Mouse (Mus musculus): ENCODE results near the gene Scn11a. TPM values are rescaled to one million over a fixed set of nuclear protein-coding genes. Genes with fewer than 3 reads are reported as not detected.

Gene Scn11a
- polyA plus RNA-seq, 1 experiment from 2014 or later: 0.30 TPM

DNA sequence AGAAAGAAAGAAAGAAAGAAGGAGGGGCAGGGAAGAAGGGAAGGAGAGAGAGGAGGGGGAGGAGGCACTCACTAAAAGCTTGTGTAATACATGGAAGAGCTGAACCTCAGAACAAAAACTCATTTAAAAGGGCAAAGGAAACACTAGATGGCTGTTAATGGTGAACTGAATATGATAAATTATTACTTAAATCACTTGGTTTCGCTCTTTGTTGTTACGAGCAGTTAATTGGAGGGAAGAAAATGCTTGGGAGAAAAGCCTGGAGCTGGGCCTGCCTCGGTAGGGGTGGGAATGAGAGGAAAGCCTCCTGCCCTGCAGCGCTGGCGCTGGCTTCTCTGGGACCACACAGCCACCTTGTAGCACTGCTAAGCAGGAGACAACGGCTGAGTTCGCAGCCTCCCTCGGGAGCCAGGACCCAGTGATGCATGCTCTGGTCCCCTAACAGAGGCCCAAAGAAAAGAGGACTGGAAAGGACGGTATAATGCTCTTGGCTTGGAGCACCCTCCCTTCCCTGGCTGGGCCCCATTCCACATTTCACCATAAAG, 10.4 kb upstream of the Scn11a start:
- 22% methylated on average over 9 of the region's 9 CpGs for WGBS

DNA sequence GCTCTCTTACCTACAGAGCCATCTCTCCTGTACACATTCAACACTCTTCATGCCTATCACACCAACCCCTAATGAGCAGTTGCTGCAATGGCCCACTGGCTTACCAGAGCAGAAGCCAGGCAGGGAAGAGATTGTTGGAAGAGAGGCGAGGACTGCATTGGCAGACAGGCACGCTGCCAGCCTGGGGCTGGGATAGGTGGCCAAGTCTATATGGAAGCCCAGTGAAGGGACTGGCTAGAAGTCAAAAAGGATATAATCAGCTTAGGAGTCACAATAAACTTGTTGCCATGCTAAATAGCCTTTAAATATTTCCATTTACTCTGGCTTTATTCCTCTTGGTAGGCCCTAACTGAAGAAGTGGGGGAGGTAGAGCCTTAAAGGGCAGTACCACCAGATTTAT, 5.7 kb upstream of the Scn11a start:
- no peak overlapping the region for H3K4me2 ChIP-seq

More for the DNA sequence above, 10.4 kb upstream of the Scn11a start:
- H3K27me3 ChIP-seq: no peaks in the 10 kb centered on the region
- H3K4me2 ChIP-seq: no peak overlapping the region
- ATAC-seq: peak; percentile 73
- no peaks in the 10 kb centered on the region for H3K36me3 ChIP-seq (ENCODE audit: poor library complexity, severe bottlenecking)
- no peak overlapping the region for H3K4me3 ChIP-seq
- H3K9me3 ChIP-seq (replicated peaks): no peaks in the 10 kb centered on the region
- H3K9ac ChIP-seq: 0 out of 2 replicates have a peak overlapping the region, but pooled peaks have one; percentile 1
- peak overlapping the region; percentile 48; the same call in 1 of the 2 replicates for H3K27ac ChIP-seq
- H3K4me1 ChIP-seq: peaks cover 37% of the 10 kb centered on the region

DNA sequence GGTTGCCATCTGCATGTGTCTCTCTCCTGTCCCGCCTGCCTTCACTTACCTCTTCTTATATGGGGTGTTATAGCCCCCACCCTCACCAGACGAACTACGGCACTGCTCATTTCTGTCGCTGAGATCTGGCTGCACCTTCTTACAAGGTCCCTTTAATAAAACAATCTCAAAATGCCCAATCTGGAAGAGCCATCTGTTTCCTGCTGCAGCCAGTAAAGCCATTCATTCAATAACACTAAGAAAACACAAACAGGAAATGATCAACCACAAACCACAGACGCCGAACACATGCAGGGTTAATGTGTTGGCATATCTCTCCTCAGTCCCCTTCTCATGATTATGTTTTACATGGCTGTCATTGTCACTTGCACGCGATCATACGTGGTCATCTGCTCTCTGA, 1.5 kb downstream of the Scn11a start:
- WGBS: 72% methylated on average over 9 of the region's 9 CpGs
- Histone ChIP-seq H3K27me3 (no peaks in the 10 kb centered on the region), H3K4me1 (peaks cover 17% of the 10 kb centered on the region)

More for the DNA sequence above, 5.7 kb upstream of the Scn11a start:
- Histone ChIP-seq H3K9me3 (replicated peaks) (no peaks in the 10 kb centered on the region), H3K4me1 (peaks cover 11% of the 10 kb centered on the region), H3K9ac (no peak overlapping the region), H3K27me3 (no peaks in the 10 kb centered on the region), H3K36me3 (ENCODE audit: poor library complexity, severe bottlenecking) (no peaks in the 10 kb centered on the region), H3K4me3 (no peak overlapping the region), H3K27ac (no peak overlapping the region)
- no peak for ATAC-seq
- WGBS: 70% methylated on average over 2 of the region's 2 CpGs

DNA sequence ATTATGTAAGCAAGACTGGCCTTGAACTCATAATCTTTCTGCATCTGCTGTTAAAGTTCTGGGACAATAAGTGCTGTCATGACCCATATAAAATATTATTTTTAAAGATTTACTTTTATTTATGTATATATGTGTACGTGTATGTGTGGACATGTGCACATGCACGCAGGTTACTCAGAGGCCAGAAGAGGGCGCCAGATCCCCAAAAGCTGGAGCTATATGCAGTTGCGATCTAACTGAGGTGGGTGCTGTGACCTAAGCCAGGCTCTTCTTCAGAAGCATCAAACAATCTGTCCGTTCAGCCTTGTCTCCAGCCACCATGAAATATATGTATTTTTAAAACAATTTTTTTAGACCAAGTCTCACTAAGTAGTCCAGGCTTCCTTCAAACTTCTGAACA, 11.6 kb downstream of the Scn11a start:
- Histone ChIP-seq H3K27me3 (no peaks in the 10 kb centered on the region), H3K4me2 (no peak overlapping the region), H3K36me3 (ENCODE audit: poor library complexity, severe bottlenecking) (no peaks in the 10 kb centered on the region), H3K4me1 (no peaks in the 10 kb centered on the region), H3K9ac (no peak overlapping the region), H3K9me3 (replicated peaks) (0 out of 2 replicates have a peak, but pooled peaks cover 4% of the 10 kb centered on the region), H3K4me3 (no peak overlapping the region), H3K27ac (no peak overlapping the region)
- ATAC-seq: no peak
- 91% methylated on average over 5 of the region's 5 CpGs for WGBS

More for the DNA sequence above, 1.5 kb downstream of the Scn11a start:
- no peak overlapping the region for H3K9ac ChIP-seq
- no peaks in the 10 kb centered on the region for H3K36me3 ChIP-seq (ENCODE audit: poor library complexity, severe bottlenecking)
- H3K9me3 ChIP-seq (replicated peaks): no peaks in the 10 kb centered on the region
- H3K27ac ChIP-seq: no peak overlapping the region
- H3K4me3 ChIP-seq: no peak overlapping the region
- no peak overlapping the region for H3K4me2 ChIP-seq
- no peak; the same call in 1 of the 2 replicates for ATAC-seq

DNA sequence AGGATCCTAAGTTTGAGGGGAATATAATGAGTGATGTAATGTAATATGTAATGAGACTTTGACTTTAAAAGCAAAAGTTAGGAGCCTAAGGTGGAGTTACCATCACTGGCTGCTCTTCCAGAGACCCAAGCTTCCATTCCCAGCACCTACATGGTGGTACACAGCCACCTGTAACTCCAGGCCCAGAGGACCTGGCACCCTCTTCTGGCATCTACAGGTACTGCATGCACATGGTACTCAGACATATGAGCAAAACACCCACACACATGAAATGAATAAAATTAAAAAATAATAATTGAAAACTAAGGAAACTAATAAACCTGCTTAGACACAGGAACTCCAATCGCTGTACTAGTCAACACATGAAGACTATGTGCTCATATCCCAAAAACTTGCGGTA, 18.8 kb downstream of the Scn11a start:
- WGBS: 82% methylated on average over 2 of the region's 2 CpGs
- Histone ChIP-seq H3K9ac (no peak overlapping the region), H3K36me3 (ENCODE audit: poor library complexity, severe bottlenecking) (no peaks in the 10 kb centered on the region), H3K4me2 (no peak overlapping the region), H3K4me1 (peaks cover 45% of the 10 kb centered on the region), H3K9me3 (replicated peaks) (no peaks in the 10 kb centered on the region), H3K4me3 (no peak overlapping the region), H3K27me3 (no peaks in the 10 kb centered on the region), H3K27ac (no peak overlapping the region)
- no peak for ATAC-seq

DNA sequence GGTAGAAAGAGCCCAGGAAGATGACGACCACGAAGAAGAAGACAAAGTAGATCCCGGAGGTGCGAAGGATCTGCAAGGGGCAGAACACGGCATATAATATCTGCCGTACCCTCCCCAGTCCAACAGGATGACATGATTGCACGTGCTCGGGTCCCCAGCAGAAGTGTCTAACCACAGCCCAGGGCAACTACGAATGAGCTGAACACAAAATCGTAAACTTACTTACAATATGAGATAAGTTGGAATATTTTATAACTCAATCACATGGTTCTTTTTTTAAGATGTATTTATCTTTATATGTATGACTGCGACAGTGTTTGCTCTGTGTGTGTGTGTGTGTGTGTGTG, 20.8 kb downstream of the Scn11a start:
- Histone ChIP-seq H3K9me3 (replicated peaks) (no peaks in the 10 kb centered on the region), H3K36me3 (ENCODE audit: poor library complexity, severe bottlenecking) (no peaks in the 10 kb centered on the region), H3K4me1 (peaks cover 48% of the 10 kb centered on the region), H3K27ac (peak overlapping the region; percentile 88), H3K4me2 (no peak overlapping the region), H3K27me3 (no peaks in the 10 kb centered on the region), H3K4me3 (no peak overlapping the region), H3K9ac (peak overlapping the region; percentile 40; the same call in 1 of the 2 replicates)
- no peak for ATAC-seq
- 81% methylated on average over 11 of the region's 11 CpGs for WGBS

GRCm38 (mm10) chr9:119803845-119804500, 21.3 kb downstream of the Scn11a start:
- no peaks in the 10 kb centered on the region for H3K27me3 ChIP-seq
- H3K4me1 ChIP-seq: peaks cover 48% of the 10 kb centered on the region
- H3K36me3 ChIP-seq (ENCODE audit: poor library complexity, severe bottlenecking): no peaks in the 10 kb centered on the region
- peak overlapping the region; percentile 34 for H3K4me2 ChIP-seq
- H3K27ac ChIP-seq: peak overlapping the region; percentile 88
- peak overlapping the region; percentile 40; the same call in 1 of the 2 replicates for H3K9ac ChIP-seq
- peak; percentile 63 for ATAC-seq
- 19% methylated on average over 15 of the region's 15 CpGs for WGBS
- H3K9me3 ChIP-seq (replicated peaks): no peaks in the 10 kb centered on the region
- H3K4me3 ChIP-seq: no peak overlapping the region

DNA sequence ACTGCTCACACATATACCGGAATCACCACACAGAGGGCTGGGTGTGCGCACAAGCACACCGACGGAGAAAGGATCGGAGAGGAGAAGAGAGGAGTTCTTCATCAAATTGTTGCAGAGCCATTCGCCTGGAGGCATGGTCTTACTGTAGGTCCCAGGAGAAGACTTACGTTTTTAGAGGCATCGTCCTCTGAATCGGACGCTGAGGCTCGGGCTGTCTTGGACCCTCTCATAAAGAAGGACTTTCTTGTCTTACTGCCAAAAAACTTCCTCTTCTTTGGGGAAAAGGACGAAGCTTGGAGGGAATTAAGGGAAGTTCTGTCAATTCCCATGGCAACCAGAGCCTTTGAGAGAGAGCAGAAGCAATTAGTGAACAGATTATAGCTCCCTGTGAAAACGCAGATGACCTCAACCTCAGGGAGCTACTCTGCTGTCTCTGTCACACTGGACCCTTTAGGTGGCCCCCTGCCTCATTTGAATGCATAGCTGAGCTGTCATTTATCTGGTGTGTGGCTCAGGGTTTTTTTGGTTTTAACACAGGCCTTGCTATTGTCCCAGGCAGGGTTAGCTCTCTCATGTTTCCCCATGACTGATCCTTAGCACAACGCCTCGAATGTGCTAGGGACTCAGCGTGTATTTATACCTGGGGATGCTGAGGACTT, 22.0 kb downstream of the Scn11a start:
- no peaks in the 10 kb centered on the region for H3K9me3 ChIP-seq (replicated peaks)
- peak; percentile 86 for ATAC-seq
- no peak overlapping the region for H3K4me3 ChIP-seq
- H3K4me2 ChIP-seq: peak overlapping the region; percentile 34
- H3K27me3 ChIP-seq: no peaks in the 10 kb centered on the region
- peaks cover 48% of the 10 kb centered on the region for H3K4me1 ChIP-seq
- no peaks in the 10 kb centered on the region for H3K36me3 ChIP-seq (ENCODE audit: poor library complexity, severe bottlenecking)
- peak overlapping the region; percentile 88 for H3K27ac ChIP-seq
- 10% methylated on average over 16 of the region's 16 CpGs for WGBS
- H3K9ac ChIP-seq: 0 out of 2 replicates have a peak overlapping the region, but pooled peaks have one; percentile 40

DNA sequence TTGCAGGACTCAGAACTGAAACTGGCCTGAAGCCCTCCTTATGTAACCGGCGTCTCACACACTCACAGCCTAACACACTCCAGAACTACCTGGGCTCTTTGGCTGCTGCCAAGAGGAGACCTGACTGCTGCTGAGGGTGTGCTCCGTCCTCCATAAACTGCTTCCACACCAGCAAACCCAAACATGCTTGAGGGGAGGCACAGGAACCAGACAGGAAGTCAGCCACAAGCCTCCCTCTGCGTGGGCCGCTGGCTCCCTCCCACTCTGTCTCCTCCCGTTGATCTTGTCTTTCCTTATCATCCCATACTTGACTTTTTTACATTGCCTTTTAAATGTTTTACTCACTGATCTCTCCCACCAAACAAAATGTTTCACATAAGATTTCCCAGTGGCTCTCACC, 23.8 kb downstream of the Scn11a start:
- Histone ChIP-seq H3K36me3 (ENCODE audit: poor library complexity, severe bottlenecking) (no peaks in the 10 kb centered on the region), H3K4me1 (peaks cover 48% of the 10 kb centered on the region), H3K9me3 (replicated peaks) (no peaks in the 10 kb centered on the region), H3K4me3 (no peak overlapping the region), H3K4me2 (no peak overlapping the region), H3K27ac (peak overlapping the region; percentile 7; the same call in 1 of the 2 replicates), H3K9ac (no peak overlapping the region), H3K27me3 (no peaks in the 10 kb centered on the region)
- ATAC-seq: no peak
- WGBS: 86% methylated on average over 6 of the region's 6 CpGs

DNA sequence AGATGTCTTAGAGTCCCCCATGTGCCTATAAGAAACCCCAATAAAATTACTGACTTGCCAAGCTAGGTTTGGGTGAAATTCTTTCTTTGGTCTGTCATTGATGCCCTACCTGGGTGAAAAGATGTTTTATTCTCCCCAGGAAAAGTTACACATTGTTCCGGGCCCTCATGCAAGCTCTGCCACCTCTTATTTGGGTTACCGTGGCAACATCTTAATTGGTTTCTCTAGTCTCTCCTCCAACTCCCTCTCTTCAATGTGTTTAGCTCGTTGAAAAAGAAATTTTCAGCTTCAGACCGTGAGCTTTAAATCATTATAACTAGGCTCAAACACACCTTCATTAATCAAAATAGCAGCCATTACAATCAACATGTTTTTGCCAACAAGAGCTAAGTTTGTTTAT, 28.5 kb downstream of the Scn11a start:
- Histone ChIP-seq H3K27me3 (no peaks in the 10 kb centered on the region), H3K4me2 (no peak overlapping the region), H3K9me3 (replicated peaks) (no peaks in the 10 kb centered on the region), H3K9ac (no peak overlapping the region), H3K36me3 (ENCODE audit: poor library complexity, severe bottlenecking) (no peaks in the 10 kb centered on the region), H3K27ac (no peak overlapping the region), H3K4me3 (no peak overlapping the region), H3K4me1 (0 out of 2 replicates have a peak, but pooled peaks cover 8% of the 10 kb centered on the region)
- 38% methylated on average over 4 of the region's 4 CpGs for WGBS
- no peak for ATAC-seq

GRCm38 (mm10) chr9:119795254-119795912, 29.9 kb downstream of the Scn11a start:
- Histone ChIP-seq H3K9me3 (replicated peaks) (no peaks in the 10 kb centered on the region), H3K4me2 (no peak overlapping the region), H3K4me3 (no peak overlapping the region), H3K4me1 (0 out of 2 replicates have a peak, but pooled peaks cover 4% of the 10 kb centered on the region), H3K27ac (no peak overlapping the region), H3K27me3 (no peaks in the 10 kb centered on the region), H3K9ac (no peak overlapping the region), H3K36me3 (ENCODE audit: poor library complexity, severe bottlenecking) (no peaks in the 10 kb centered on the region)
- WGBS: 89% methylated on average over 13 of the region's 15 CpGs
- ATAC-seq: no peak

GRCm38 (mm10) chr9:119794470-119794869, 30.8 kb downstream of the Scn11a start:
- 72% methylated on average over 4 of the region's 4 CpGs for WGBS
- Histone ChIP-seq H3K36me3 (ENCODE audit: poor library complexity, severe bottlenecking) (no peaks in the 10 kb centered on the region), H3K4me3 (no peak overlapping the region), H3K27me3 (no peaks in the 10 kb centered on the region), H3K9me3 (replicated peaks) (no peaks in the 10 kb centered on the region), H3K9ac (no peak overlapping the region), H3K4me2 (no peak overlapping the region), H3K4me1 (0 out of 2 replicates have a peak, but pooled peaks cover 4% of the 10 kb centered on the region), H3K27ac (no peak overlapping the region)
- ATAC-seq: no peak
